Mouse (Mus musculus) ES-E14 (cell line): ENCODE measurements around the gene Sstr2.

ENCODE experiments used
- HCFC1 ChIP-seq: IDR thresholded peaks from 2 replicates; pipeline ENCODE4 v1.6.1; 2012; ENCODE audit warnings: low read length, inconsistent platforms, borderline replicate concordance; ENCODE audit not compliant: insufficient read depth
- MAFK ChIP-seq: IDR thresholded peaks from 2 replicates; pipeline ENCODE4 v1.6.1; 2014; ENCODE audit warnings: mild to moderate bottlenecking, low read depth, low read length, inconsistent platforms; ENCODE audit not compliant: insufficient read depth

- no peak for TF ChIP-seq MAFK
- TF ChIP-seq HCFC1, result no peak
Observed at GRCm38 (mm10) chr11:113614476-113614875, 4.7 kb upstream of the Sstr2 start.
